Mouse (Mus musculus): ENCODE results near the gene 4833439L19Rik. TPM values are rescaled to one million over a fixed set of nuclear protein-coding genes. Genes with fewer than 3 reads are reported as not detected.

The 4833439L19Rik gene
- total RNA-seq, 2 experiments from 2014 or later: 134 to 143 TPM

GRCm38 (mm10) chr13:54505920-54506319 is 59.3 kb downstream of the 4833439L19Rik start:
- no peak for TF ChIP-seq CTCF (IDR thresholded peaks at IDR 0.05)
- intact Hi-C loops (cut with DNase I): no loop called here
- no peak for DNase-seq (ENCODE audit: extremely low spot score in 1 of 2, low spot score in 2 of 2)

GRCm38 (mm10) chr13:54504611-54505260 is 60.5 kb downstream of the 4833439L19Rik start:
- intact Hi-C loops (cut with DNase I): no loop called here
- Histone ChIP-seq H3K4me3 (peak overlapping the region; percentile 91), H3K27ac (peak overlapping the region; percentile 78)
- no peak for DNase-seq (ENCODE audit: extremely low spot score in 1 of 2, low spot score in 2 of 2)
- no peak for TF ChIP-seq CTCF (IDR thresholded peaks at IDR 0.05)

More at GRCm38 (mm10) chr13:54505920-54506319, 59.3 kb downstream of the 4833439L19Rik start:
- Histone ChIP-seq H3K27ac (no peak overlapping the region), H3K4me3 (no peak overlapping the region)

GRCm38 (mm10) chr13:54503604-54504521 is 61.4 kb downstream of the 4833439L19Rik start, which contains the start of gene Simc1:
Gene Simc1 (plus strand): TSS chr13:54503779.
- H3K27ac ChIP-seq: peak within 1 kb of the TSS; percentile 78
- intact Hi-C loops (cut with DNase I): no loop called here
- TF ChIP-seq CTCF (IDR thresholded peaks at IDR 0.05): no peak; the same call in 1 of the 2 replicates
- peak; percentile 57 to 69 for DNase-seq (ENCODE audit: extremely low spot score in 1 of 2, low spot score in 2 of 2)
- H3K4me3 ChIP-seq: peak within 1 kb of the TSS; percentile 91

- no peak for TF ChIP-seq CTCF (IDR thresholded peaks at IDR 0.05)
- peak overlapping the region; percentile 91 for H3K4me3 ChIP-seq
- H3K27ac ChIP-seq: peak overlapping the region; percentile 32; the same call in 1 of the 2 replicates
- intact Hi-C loops (cut with DNase I): no loop called here
- no peak for DNase-seq (ENCODE audit: extremely low spot score in 1 of 2, low spot score in 2 of 2)
Measured at GRCm38 (mm10) chr13:54503278-54503603, 62.0 kb downstream of the 4833439L19Rik start.

GRCm38 (mm10) chr13:54501957-54502690 is 63.1 kb downstream of the 4833439L19Rik start:
- no peak overlapping the region for H3K4me3 ChIP-seq
- intact Hi-C loops (cut with DNase I): no loop called here
- H3K27ac ChIP-seq: no peak overlapping the region
- no peak for TF ChIP-seq CTCF (IDR thresholded peaks at IDR 0.05)
- no peak for DNase-seq (ENCODE audit: extremely low spot score in 1 of 2, low spot score in 2 of 2)

GRCm38 (mm10) chr13:54501352-54501751 is 63.9 kb downstream of the 4833439L19Rik start:
- TF ChIP-seq CTCF (IDR thresholded peaks at IDR 0.05): no peak
- no peak overlapping the region for H3K4me3 ChIP-seq
- intact Hi-C loops (cut with DNase I): no loop called here
- no peak for DNase-seq (ENCODE audit: extremely low spot score in 1 of 2, low spot score in 2 of 2)
- no peak overlapping the region for H3K27ac ChIP-seq

Small RNA genes within 50 kb of the gene (microRNA-seq; reads per million reads assigned to microRNA genes)
- gene Gm24195: 0 reads per million in 2 experiments

Other genes with a start within 250 kb of the 4833439L19Rik start
- gene Cplx2, start 194.1 kb downstream of the 4833439L19Rik start, total RNA-seq (2021): 100 to 1,000 TPM; 798 to 848 TPM
- 10 to 100 TPM; 35.6 to 36.0 TPM for gene Thoc3, start 96.6 kb downstream of the 4833439L19Rik start, total RNA-seq (2021)
- 10 to 100 TPM; 16.0 TPM for gene Simc1, start 61.7 kb downstream of the 4833439L19Rik start, total RNA-seq (2021)
- 10 to 100 TPM; 24.1 to 25.6 TPM for gene Arl10, start 9.6 kb upstream of the 4833439L19Rik start, total RNA-seq (2021)
- 10 to 100 TPM; 24.1 to 26.8 TPM for gene Nop16, start 24.7 kb upstream of the 4833439L19Rik start, total RNA-seq (2021)
- 100 to 1,000 TPM; 134 to 144 TPM for gene Higd2a, start 24.8 kb upstream of the 4833439L19Rik start, total RNA-seq (2021)
- 100 to 1,000 TPM; 304 to 316 TPM for gene Cltb, start 45.9 kb upstream of the 4833439L19Rik start, total RNA-seq (2021)
- 10 to 100 TPM; 48.4 to 53.1 TPM for gene Faf2, start 56.3 kb upstream of the 4833439L19Rik start, total RNA-seq (2021)
- 100 to 1,000 TPM; 156 to 185 TPM for gene Rnf44, start 128.5 kb upstream of the 4833439L19Rik start, total RNA-seq (2021)
- under 1 TPM; 0.16 to 0.45 TPM for gene Cdhr2, start 136.0 kb upstream of the 4833439L19Rik start, total RNA-seq (2021)
- 100 to 1,000 TPM; 128 to 130 TPM for gene Gprin1, start 184.4 kb upstream of the 4833439L19Rik start, total RNA-seq (2021)
- 100 to 1,000 TPM; 869 to 881 TPM for gene Sncb, start 201.2 kb upstream of the 4833439L19Rik start, total RNA-seq (2021)
- not detected for gene Eif4e1b, start 218.6 kb upstream of the 4833439L19Rik start, total RNA-seq (2021)
- gene Tspan17, start 223.9 kb upstream of the 4833439L19Rik start, total RNA-seq (2021): 10 to 100 TPM; 91.7 to 95.3 TPM